Mouse (Mus musculus): ENCODE measurements around the gene Igf2r.
A peak's percentile ranks its signal among the peaks of the same experiment; 100 is the strongest.

Gene Igf2r

DNA sequence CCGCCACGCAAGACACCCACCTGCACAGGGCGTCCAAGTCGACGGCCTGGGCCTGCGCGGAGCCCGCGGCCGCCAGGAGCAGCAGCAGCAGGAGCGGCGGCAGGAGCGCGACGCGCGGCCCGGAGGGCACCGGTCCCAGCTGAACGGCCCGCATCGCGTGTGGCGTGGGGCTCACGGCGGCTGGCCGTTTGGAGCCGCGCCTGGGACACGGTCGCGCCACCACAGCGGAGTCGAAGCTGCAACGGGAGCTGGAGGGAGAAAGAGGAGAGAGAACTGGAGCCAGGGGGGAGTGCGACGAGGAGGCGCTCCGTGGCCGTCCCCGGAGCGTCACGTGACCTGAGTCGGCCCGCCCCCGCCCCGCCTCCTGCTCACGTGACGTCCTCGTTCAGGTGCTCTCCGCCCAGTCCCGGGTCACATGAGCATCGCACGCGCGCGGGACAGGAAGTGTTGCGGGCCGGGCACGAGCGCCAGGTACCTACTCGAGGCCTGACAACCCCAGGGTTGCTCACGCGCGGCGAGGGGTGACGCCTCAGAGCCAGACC is at the start of gene Igf2r:
Igf2r (minus strand) TSS at position 285 of the 542 bp plus-strand sequence.
- peak; percentile 76 for DNase-seq (ENCODE audit: low spot score)

- no peak for DNase-seq (ENCODE audit: low spot score)
Observed at GRCm38 (mm10) chr17:12815885-12816284, 46.4 kb upstream of the Igf2r start.

DNA sequence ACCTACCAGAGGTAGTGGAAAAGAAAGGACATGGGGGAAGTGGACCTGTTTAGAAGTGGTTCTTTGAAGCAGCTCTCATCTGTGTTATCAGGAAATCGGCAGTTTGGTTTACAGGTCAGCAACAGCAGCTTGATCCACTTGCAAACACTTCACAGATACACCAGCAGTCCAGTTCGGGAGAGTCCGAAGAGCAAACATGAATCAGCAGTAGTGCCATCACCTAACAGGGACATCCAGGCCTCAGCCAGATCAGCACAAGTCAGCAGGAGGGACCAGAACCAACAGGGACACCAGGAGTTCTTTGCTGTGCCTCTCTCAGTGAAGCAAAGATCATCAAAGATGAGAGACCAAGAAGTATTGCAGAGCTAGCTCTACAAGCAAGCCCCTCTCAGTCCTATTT is 45.0 kb upstream of the Igf2r start:
- DNase-seq (ENCODE audit: low spot score): no peak

DNA sequence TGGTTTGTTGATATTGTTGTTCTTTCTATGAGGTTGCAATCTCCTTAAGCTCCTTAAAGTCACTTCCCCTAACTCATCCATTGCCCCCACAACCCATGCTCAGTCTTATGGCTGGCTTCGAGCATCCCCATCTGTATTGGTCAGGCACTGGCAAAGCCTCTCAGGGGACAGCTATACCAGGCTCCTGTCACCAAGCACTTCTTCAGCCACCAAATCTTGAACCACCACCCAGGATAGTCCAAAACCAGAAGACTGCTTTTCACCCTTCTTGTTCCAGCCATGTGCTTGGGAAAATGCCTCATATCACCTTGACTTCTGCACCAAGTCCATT is 41.5 kb upstream of the Igf2r start:
- no peak for DNase-seq (ENCODE audit: low spot score)

DNA sequence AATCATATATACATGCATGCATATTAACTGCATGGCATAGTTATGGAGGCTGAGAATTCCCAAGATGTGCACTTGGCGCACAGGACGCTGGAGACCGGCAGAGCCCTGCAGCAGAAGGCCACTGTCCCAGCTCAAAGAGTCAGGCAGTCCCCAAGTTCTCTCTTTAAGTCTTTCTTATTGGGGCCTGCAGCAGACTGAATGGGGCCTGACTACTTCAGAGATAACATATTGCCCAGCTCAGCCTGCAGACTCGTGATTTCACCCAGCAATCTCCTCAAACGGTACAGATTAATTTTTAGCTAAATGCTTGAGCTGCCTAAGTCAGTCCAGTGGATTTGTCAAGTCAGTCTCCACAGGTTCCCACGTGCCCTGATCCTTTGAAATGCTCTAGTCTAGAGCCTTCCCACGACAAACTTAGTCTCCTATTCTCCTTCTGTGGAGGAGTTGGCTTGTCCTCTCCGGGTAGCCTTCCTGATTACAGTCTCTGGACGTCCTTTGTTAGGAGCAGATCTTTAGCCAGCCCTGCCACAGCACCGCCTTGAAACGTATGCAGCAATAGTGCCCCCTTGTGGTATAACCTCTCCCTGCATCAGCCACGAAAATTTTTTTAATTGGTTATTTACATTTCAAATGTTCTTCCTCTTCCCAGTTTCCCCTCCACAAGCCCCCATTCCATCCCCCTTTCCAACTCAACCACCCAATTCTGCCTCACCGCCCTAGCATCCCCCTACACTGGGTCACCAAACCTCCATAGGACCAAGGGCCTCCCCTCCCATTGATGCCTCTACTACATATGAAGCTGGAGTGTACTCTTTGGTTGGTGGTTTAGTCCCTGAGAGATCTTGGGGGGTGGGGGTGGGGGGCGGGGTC is 40.9 kb upstream of the Igf2r start:
- DNase-seq (ENCODE audit: low spot score): peak; percentile 46

DNA sequence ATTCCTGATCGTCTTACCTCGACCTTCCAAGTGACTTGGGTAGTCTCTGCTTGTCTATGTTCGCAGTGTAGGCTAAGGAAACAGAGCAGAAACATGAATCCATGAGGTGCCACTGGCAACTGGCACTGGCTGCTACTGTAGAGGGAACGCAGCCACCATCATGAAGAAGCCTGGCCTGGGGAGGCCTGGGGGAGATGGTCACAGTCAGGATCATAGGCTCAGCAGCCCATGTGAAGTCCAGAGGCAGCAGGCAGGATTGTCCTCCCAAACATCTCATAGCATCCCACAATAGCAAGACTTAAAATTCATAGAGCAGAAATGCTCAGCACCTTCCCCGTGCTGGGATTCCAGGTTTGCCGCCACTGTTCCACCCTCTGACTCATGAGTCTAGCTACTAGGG is 39.4 kb upstream of the Igf2r start:
- no peak for DNase-seq (ENCODE audit: low spot score)

- DNase-seq (ENCODE audit: low spot score): no peak
Observed at GRCm38 (mm10) chr17:12804584-12805445, 35.4 kb upstream of the Igf2r start.

- no peak for DNase-seq (ENCODE audit: low spot score)
Observed at GRCm38 (mm10) chr17:12801861-12802540, 32.5 kb upstream of the Igf2r start.

DNA sequence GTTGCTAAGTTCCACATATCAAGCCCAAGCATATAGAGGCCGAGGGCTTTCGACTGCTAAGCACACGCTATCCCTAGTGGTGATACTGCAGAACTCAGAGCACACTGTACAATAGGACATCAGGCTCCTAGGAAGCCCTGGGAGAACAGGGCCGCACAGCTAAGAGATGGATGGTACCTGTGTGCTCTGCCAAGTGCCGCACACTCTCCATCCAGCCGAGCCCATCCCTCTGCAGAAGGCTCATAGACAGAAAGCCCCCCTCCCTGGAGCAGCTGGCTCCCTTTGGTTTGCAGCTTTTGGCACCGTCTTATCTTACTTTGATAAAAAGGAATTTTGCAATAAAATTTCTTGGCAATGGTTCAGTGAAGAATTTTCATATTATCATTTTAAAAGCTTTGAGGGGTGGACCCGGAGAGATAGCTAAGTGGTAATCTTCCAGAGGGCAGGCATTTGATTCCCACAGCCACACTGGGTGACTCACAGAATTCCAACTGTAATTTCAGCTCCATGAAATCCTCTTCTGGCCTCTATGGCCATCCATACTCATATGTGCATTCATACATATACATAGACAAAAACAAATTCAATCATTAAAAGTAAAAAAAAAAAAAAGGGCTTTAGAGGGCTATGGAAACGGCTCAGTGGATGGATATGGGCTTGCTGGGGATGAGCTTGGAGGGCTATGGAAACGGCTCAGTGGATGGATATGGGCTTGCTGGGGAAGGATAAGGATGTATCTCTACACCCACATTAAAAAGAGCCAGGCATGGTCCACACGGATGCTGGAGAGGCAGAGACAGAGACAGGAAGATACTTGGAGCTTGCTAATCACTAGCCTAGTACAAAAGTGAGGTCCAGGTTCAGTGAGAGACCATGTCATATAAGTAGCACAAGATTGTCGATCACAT is 30.2 kb upstream of the Igf2r start:
- peak; percentile 31 for DNase-seq (ENCODE audit: low spot score)

DNA sequence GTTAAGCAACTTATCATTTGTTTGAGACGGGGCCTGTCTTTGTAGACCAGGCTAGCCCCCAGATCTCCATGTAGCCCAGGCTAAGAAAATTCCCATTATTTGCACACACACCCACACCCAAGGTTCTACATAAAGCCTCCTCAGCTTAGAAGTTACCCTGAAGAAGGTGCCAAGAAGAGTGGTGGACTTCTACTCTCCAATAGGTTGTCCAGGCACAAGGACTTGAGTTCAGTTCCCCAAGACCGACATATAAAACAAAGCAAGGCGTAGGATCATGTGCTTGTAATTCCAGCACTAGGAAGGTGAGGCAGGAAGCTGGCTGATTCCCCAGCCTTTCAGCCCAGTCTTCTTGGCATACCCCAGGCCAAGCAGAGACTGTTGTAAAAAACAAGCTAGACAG is 29.1 kb upstream of the Igf2r start:
- DNase-seq (ENCODE audit: low spot score): no peak

- DNase-seq (ENCODE audit: low spot score): no peak
Observed at GRCm38 (mm10) chr17:12797427-12798029, 28.1 kb upstream of the Igf2r start.

GRCm38 (mm10) chr17:12796633-12797032 is 27.2 kb upstream of the Igf2r start:
- no peak for DNase-seq (ENCODE audit: low spot score)

GRCm38 (mm10) chr17:12793660-12794406 is 24.4 kb upstream of the Igf2r start:
- DNase-seq (ENCODE audit: low spot score): peak; percentile 47

GRCm38 (mm10) chr17:12792422-12793206 is 23.1 kb upstream of the Igf2r start:
- DNase-seq (ENCODE audit: low spot score): peak; percentile 43

- DNase-seq (ENCODE audit: low spot score): no peak
Observed at GRCm38 (mm10) chr17:12791420-12791819, 22.0 kb upstream of the Igf2r start.

DNA sequence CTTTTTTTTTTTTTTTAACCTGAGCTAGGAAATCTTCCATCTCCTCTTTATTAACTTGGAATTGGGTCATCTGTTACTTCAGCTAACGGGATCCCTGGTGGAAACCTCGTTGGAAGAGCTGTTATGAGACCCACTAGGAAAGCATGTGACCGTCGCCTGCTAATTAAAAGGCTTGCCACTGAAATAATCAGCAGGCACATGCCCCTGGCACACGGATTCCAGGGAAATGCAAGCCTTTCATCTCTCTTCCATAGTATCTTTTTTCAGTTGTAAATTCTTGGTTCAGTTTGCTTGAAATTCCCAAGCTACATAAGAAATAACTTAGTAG is 21.6 kb upstream of the Igf2r start:
- no peak for DNase-seq (ENCODE audit: low spot score)

DNA sequence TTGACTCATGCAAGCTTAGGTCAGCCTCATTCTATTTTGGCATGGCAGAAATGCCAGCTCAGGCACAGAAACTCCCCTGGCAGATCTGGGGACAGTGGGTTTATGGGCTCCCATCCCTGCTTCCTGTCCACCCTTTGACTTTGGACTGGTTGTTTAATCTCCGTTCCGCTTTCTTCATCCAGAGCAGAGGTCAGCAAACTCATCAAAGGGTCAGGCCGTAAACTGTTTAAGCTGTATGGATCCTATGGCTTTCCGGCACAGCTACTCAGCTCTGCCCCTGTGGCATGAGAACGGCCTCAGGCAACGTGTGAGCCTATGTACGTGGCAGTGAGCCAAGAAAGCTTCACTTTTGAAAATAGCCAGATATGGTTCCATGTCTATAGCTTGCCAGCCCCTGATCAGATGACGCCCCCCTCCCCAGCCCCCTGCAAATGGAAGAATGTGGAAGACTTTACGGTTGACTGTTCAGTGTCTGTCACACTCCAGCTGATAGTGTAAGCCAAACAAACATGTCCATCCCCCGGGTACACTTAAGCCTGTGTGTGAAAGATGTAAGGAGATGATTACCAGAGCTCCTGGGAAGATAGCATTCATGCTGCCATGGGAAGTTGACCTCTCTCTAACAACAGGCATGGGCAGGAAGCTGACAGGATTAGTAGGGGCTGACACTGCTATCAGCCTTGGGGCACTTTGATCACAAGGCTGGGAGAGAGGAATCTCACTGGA is 21.1 kb upstream of the Igf2r start:
- no peak for DNase-seq (ENCODE audit: low spot score)
